Mouse (Mus musculus) liver, embryonic 16.5 days (tissue): ENCODE data around the gene Relt. TPM values are rescaled to one million over a fixed set of nuclear protein-coding genes. Genes with fewer than 3 reads are reported as not detected.

Experiments used
- ATAC-seq: fragments of 200-750 bp; cut with Nextera tagmentation; 2 replicates; pipeline ENCODE4 v1.8.0; 2017; ENCODE audit warnings: low read depth, mild to moderate bottlenecking, moderate number of reproducible peaks, moderate library complexity
- H3K27ac ChIP-seq: fragments of 300-500 bp; sonication (generic); 2 replicates; pipeline ENCODE4 v1.5.1; 2014; ENCODE audit warnings: mild to moderate bottlenecking, low read length
- H3K27me3 ChIP-seq: fragments of 300-500 bp; sonication (generic); 2 replicates; pipeline ENCODE4 v1.6.1; 2014; ENCODE audit warnings: low read depth, low read length, mixed read lengths; ENCODE audit not compliant: control insufficient read depth, insufficient read depth
- H3K36me3 ChIP-seq: fragments of 300-500 bp; sonication (generic); 2 replicates; pipeline ENCODE4 v1.6.1; 2014; ENCODE audit warnings: mild to moderate bottlenecking; ENCODE audit not compliant: control insufficient read depth, insufficient read depth
- H3K4me1 ChIP-seq: fragments of 300-500 bp; sonication (generic); 2 replicates; pipeline ENCODE4 v1.6.1; 2014; ENCODE audit warnings: low read depth, low read length, mixed read lengths; ENCODE audit not compliant: control insufficient read depth
- H3K4me2 ChIP-seq: fragments of 300-500 bp; sonication (generic); 2 replicates; pipeline ENCODE4 v1.6.1; 2014; ENCODE audit warnings: low read depth, low read length, mixed read lengths
- H3K4me3 ChIP-seq: fragments of 300-500 bp; sonication (generic); 2 replicates; pipeline ENCODE4 v1.5.1; 2014; ENCODE audit warnings: low read depth, mild to moderate bottlenecking, low read length
- H3K9ac ChIP-seq: fragments of 300-500 bp; sonication (generic); 2 replicates; pipeline ENCODE4 v1.6.1; 2014; ENCODE audit warnings: low read depth, low read length
- H3K9me3 ChIP-seq: fragments of 300-500 bp; sonication (generic); replicated peaks from 2 replicates; pipeline ENCODE4 v1.6.1; 2016; ENCODE audit warnings: low read length; ENCODE audit not compliant: control insufficient read depth
- WGBS: fragments of 180-500 bp; shearing (Covaris S2); extraction: QIAGEN DNeasy Blood & Tissue Kit; methylation state at CpG from one replicate; pipeline ENCODE4 v1.1.7; 2014; ENCODE audit not compliant: insufficient replicate concordance; 5-methylcytosine and 5-hydroxymethylcytosine counted together
- polyA plus RNA-seq: library from polyadenylated mRNA; unstranded; fragments of >200 nt; fragmentation: Nextera tagmentation; extraction: Ambion mirVana; gene quantifications from 2 replicates; pipeline ENCODE4 v1.2.1, GENCODE M21; 2015

Gene Relt
- polyA plus RNA-seq, 1 experiment from 2014 or later: 15.8 TPM

- no peak overlapping the region for H3K9ac ChIP-seq
- H3K27me3 ChIP-seq: no peaks in the 10 kb centered on the region
- 62% methylated on average over 8 of the region's 8 CpGs for WGBS
- peaks cover 12% of the 10 kb centered on the region for H3K4me1 ChIP-seq
- no peak for ATAC-seq
- H3K4me3 ChIP-seq: no peak overlapping the region
- H3K36me3 ChIP-seq: no peaks in the 10 kb centered on the region
- H3K4me2 ChIP-seq: no peak overlapping the region
- no peaks in the 10 kb centered on the region for H3K9me3 ChIP-seq
- H3K27ac ChIP-seq: no peak overlapping the region
Measured at GRCm38 (mm10) chr7:100869877-100870629, 6.8 kb upstream of the Relt start.

GRCm38 (mm10) chr7:100868551-100868950 is 5.3 kb upstream of the Relt start:
- Histone ChIP-seq H3K27me3 (no peaks in the 10 kb centered on the region), H3K36me3 (no peaks in the 10 kb centered on the region), H3K4me2 (no peak overlapping the region), H3K27ac (peak overlapping the region; percentile 43), H3K4me3 (no peak overlapping the region), H3K4me1 (peaks cover 12% of the 10 kb centered on the region), H3K9me3 (no peaks in the 10 kb centered on the region), H3K9ac (no peak overlapping the region)
- WGBS: 47% methylated on average over 4 of the region's 4 CpGs
- ATAC-seq: no peak

GRCm38 (mm10) chr7:100867561-100867960 is 4.3 kb upstream of the Relt start:
- 30% methylated on average over 2 of the region's 2 CpGs for WGBS
- no peak overlapping the region for H3K27ac ChIP-seq

GRCm38 (mm10) chr7:100866675-100867074 is 3.4 kb upstream of the Relt start:
- Histone ChIP-seq H3K9ac (no peak overlapping the region), H3K36me3 (no peaks in the 10 kb centered on the region), H3K27ac (no peak overlapping the region), H3K4me2 (no peak overlapping the region), H3K27me3 (no peaks in the 10 kb centered on the region), H3K4me3 (no peak overlapping the region), H3K4me1 (peaks cover 17% of the 10 kb centered on the region), H3K9me3 (no peaks in the 10 kb centered on the region)
- no peak for ATAC-seq
- WGBS: 7% methylated on average over 3 of the region's 3 CpGs

More at GRCm38 (mm10) chr7:100867561-100867960, 4.3 kb upstream of the Relt start:
- Histone ChIP-seq H3K27me3 (no peaks in the 10 kb centered on the region), H3K4me1 (peaks cover 12% of the 10 kb centered on the region), H3K9ac (no peak overlapping the region), H3K36me3 (no peaks in the 10 kb centered on the region), H3K4me3 (no peak overlapping the region), H3K9me3 (no peaks in the 10 kb centered on the region), H3K4me2 (no peak overlapping the region)
- no peak for ATAC-seq

GRCm38 (mm10) chr7:100862353-100862752 is 893 bp downstream of the Relt start:
- peak overlapping the region; percentile 99 for H3K9ac ChIP-seq
- peak; percentile 3 for ATAC-seq
- H3K4me3 ChIP-seq: peak overlapping the region; percentile 98
- WGBS: 4% methylated on average over 4 of the region's 4 CpGs
- H3K36me3 ChIP-seq: peaks cover 5% of the 10 kb centered on the region
- H3K27ac ChIP-seq: peak overlapping the region; percentile 89
- H3K4me2 ChIP-seq: peak overlapping the region; percentile 86
- H3K27me3 ChIP-seq: no peaks in the 10 kb centered on the region
- peaks cover 43% of the 10 kb centered on the region for H3K4me1 ChIP-seq
- no peaks in the 10 kb centered on the region for H3K9me3 ChIP-seq

- WGBS: 60% methylated on average over 5 of the region's 5 CpGs
- H3K4me1 ChIP-seq: peaks cover 53% of the 10 kb centered on the region
- H3K9ac ChIP-seq: peak overlapping the region; percentile 99
- peaks cover 5% of the 10 kb centered on the region for H3K36me3 ChIP-seq
- ATAC-seq: no peak
- H3K27ac ChIP-seq: peak overlapping the region; percentile 89; the same call in 1 of the 2 replicates
- no peaks in the 10 kb centered on the region for H3K27me3 ChIP-seq
- peak overlapping the region; percentile 86 for H3K4me2 ChIP-seq
- no peaks in the 10 kb centered on the region for H3K9me3 ChIP-seq
- H3K4me3 ChIP-seq: peak overlapping the region; percentile 98
Measured at GRCm38 (mm10) chr7:100861209-100861608, 2.0 kb downstream of the Relt start.

- ATAC-seq: no peak; the same call in 1 of the 2 replicates
- peak overlapping the region; percentile 98 for H3K4me3 ChIP-seq
- peak overlapping the region; percentile 99 for H3K9ac ChIP-seq
- 31% methylated on average over 3 of the region's 3 CpGs for WGBS
- no peaks in the 10 kb centered on the region for H3K27me3 ChIP-seq
- peak overlapping the region; percentile 86 for H3K4me2 ChIP-seq
- H3K36me3 ChIP-seq: peaks cover 5% of the 10 kb centered on the region
- H3K27ac ChIP-seq: peak overlapping the region; percentile 61
- H3K9me3 ChIP-seq: no peaks in the 10 kb centered on the region
- peaks cover 60% of the 10 kb centered on the region for H3K4me1 ChIP-seq
Measured at GRCm38 (mm10) chr7:100860450-100860849, 2.8 kb downstream of the Relt start.

- Histone ChIP-seq H3K4me3 (peak overlapping the region; percentile 22), H3K9ac (peak overlapping the region; percentile 9; the same call in 1 of the 2 replicates), H3K9me3 (no peaks in the 10 kb centered on the region), H3K4me1 (peaks cover 69% of the 10 kb centered on the region), H3K27ac (peak overlapping the region; percentile 82), H3K27me3 (no peaks in the 10 kb centered on the region), H3K36me3 (peaks cover 12% of the 10 kb centered on the region), H3K4me2 (peak overlapping the region; percentile 19)
- 20% methylated on average over 5 of the region's 5 CpGs for WGBS
- ATAC-seq: peak; percentile 46
Measured at GRCm38 (mm10) chr7:100855795-100856573, 7.3 kb downstream of the Relt start.

GRCm38 (mm10) chr7:100855300-100855699 is 7.9 kb downstream of the Relt start:
- 17% methylated on average over 4 of the region's 4 CpGs for WGBS
- Histone ChIP-seq H3K9ac (0 out of 2 replicates have a peak overlapping the region, but pooled peaks have one; percentile 9), H3K27me3 (no peaks in the 10 kb centered on the region), H3K4me2 (peak overlapping the region; percentile 19), H3K36me3 (peaks cover 15% of the 10 kb centered on the region), H3K27ac (peak overlapping the region; percentile 82), H3K4me1 (peaks cover 62% of the 10 kb centered on the region), H3K4me3 (peak overlapping the region; percentile 22), H3K9me3 (no peaks in the 10 kb centered on the region)
- no peak for ATAC-seq
